Mouse (Mus musculus): ENCODE measurements around the gene Pvr. TPM values are rescaled to one million over a fixed set of nuclear protein-coding genes. Genes with fewer than 3 reads are reported as not detected.

Gene Pvr
- polyA plus RNA-seq, 1 experiment from 2014 or later, result 5.3 TPM

GRCm38 (mm10) chr7:19948956-19949355 lies 28.0 kb upstream of the Pvr start:
- Histone ChIP-seq H3K27me3 (no peaks in the 10 kb centered on the region), H3K9me3 (no peaks in the 10 kb centered on the region), H3K4me3 (replicated peaks) (no peak overlapping the region), H3K9ac (replicated peaks) (no peak overlapping the region), H3K27ac (no peak overlapping the region), H3K36me3 (no peaks in the 10 kb centered on the region), H3K4me1 (replicated peaks) (no peaks in the 10 kb centered on the region), H3K4me2 (replicated peaks) (no peak overlapping the region)
- 82% methylated on average over 12 of the region's 12 CpGs for WGBS
- no peak for ATAC-seq

GRCm38 (mm10) chr7:19945821-19946515 lies 25.0 kb upstream of the Pvr start:
- Histone ChIP-seq H3K9ac (replicated peaks) (no peak overlapping the region), H3K27ac (no peak overlapping the region), H3K9me3 (no peaks in the 10 kb centered on the region), H3K4me1 (replicated peaks) (no peaks in the 10 kb centered on the region), H3K4me2 (replicated peaks) (no peak overlapping the region), H3K36me3 (no peaks in the 10 kb centered on the region), H3K4me3 (replicated peaks) (no peak overlapping the region), H3K27me3 (no peaks in the 10 kb centered on the region)
- 91% methylated on average over 13 of the region's 13 CpGs for WGBS
- no peak for ATAC-seq

GRCm38 (mm10) chr7:19945201-19945600 lies 24.2 kb upstream of the Pvr start:
- H3K27ac ChIP-seq, result no peak overlapping the region
- 92% methylated on average over 5 of the region's 5 CpGs for WGBS
- no peak for ATAC-seq
- no peak overlapping the region for H3K9ac ChIP-seq (replicated peaks)
- H3K36me3 ChIP-seq, result no peaks in the 10 kb centered on the region
- H3K9me3 ChIP-seq, result no peaks in the 10 kb centered on the region
- no peaks in the 10 kb centered on the region for H3K27me3 ChIP-seq
- H3K4me2 ChIP-seq (replicated peaks), result no peak overlapping the region
- H3K4me3 ChIP-seq (replicated peaks), result no peak overlapping the region
- no peaks in the 10 kb centered on the region for H3K4me1 ChIP-seq (replicated peaks)

- Histone ChIP-seq H3K4me3 (replicated peaks) (no peak overlapping the region), H3K36me3 (no peaks in the 10 kb centered on the region), H3K9me3 (no peaks in the 10 kb centered on the region), H3K4me2 (replicated peaks) (no peak overlapping the region), H3K27ac (no peak overlapping the region), H3K9ac (replicated peaks) (no peak overlapping the region), H3K4me1 (replicated peaks) (no peaks in the 10 kb centered on the region), H3K27me3 (no peaks in the 10 kb centered on the region)
- 92% methylated on average over 8 of the region's 8 CpGs for WGBS
- no peak for ATAC-seq
Observed at GRCm38 (mm10) chr7:19944709-19945108, 23.7 kb upstream of the Pvr start.

- Histone ChIP-seq H3K27ac (no peak overlapping the region), H3K36me3 (no peaks in the 10 kb centered on the region), H3K9ac (replicated peaks) (no peak overlapping the region), H3K27me3 (no peaks in the 10 kb centered on the region), H3K4me2 (replicated peaks) (no peak overlapping the region), H3K4me1 (replicated peaks) (no peaks in the 10 kb centered on the region), H3K4me3 (replicated peaks) (no peak overlapping the region), H3K9me3 (no peaks in the 10 kb centered on the region)
- ATAC-seq, result no peak
- 46% methylated on average over 5 of the region's 6 CpGs for WGBS
Observed at GRCm38 (mm10) chr7:19940256-19940655, 19.3 kb upstream of the Pvr start.

- Histone ChIP-seq H3K4me1 (replicated peaks) (no peaks in the 10 kb centered on the region), H3K27ac (no peak overlapping the region), H3K4me3 (replicated peaks) (no peak overlapping the region), H3K9ac (replicated peaks) (no peak overlapping the region), H3K9me3 (no peaks in the 10 kb centered on the region), H3K4me2 (replicated peaks) (no peak overlapping the region), H3K36me3 (no peaks in the 10 kb centered on the region), H3K27me3 (no peaks in the 10 kb centered on the region)
- 62% methylated on average over 11 of the region's 12 CpGs for WGBS
- ATAC-seq, result no peak
Observed at GRCm38 (mm10) chr7:19939555-19940235, 18.7 kb upstream of the Pvr start.

GRCm38 (mm10) chr7:19937229-19937821 lies 16.4 kb upstream of the Pvr start:
- Histone ChIP-seq H3K4me3 (replicated peaks) (no peak overlapping the region), H3K9ac (replicated peaks) (no peak overlapping the region), H3K9me3 (no peaks in the 10 kb centered on the region), H3K27ac (no peak overlapping the region), H3K27me3 (no peaks in the 10 kb centered on the region; the same call in 1 of the 2 replicates), H3K4me1 (replicated peaks) (peaks cover 3% of the 10 kb centered on the region), H3K4me2 (replicated peaks) (no peak overlapping the region), H3K36me3 (no peaks in the 10 kb centered on the region)
- WGBS, result 89% methylated on average over 11 of the region's 11 CpGs
- no peak for ATAC-seq

GRCm38 (mm10) chr7:19935961-19936360 lies 15.0 kb upstream of the Pvr start:
- no peaks in the 10 kb centered on the region; the same call in 1 of the 2 replicates for H3K27me3 ChIP-seq
- no peaks in the 10 kb centered on the region for H3K36me3 ChIP-seq
- H3K4me1 ChIP-seq (replicated peaks), result peaks cover 3% of the 10 kb centered on the region
- H3K4me2 ChIP-seq (replicated peaks), result no peak overlapping the region
- no peaks in the 10 kb centered on the region for H3K9me3 ChIP-seq
- no peak overlapping the region for H3K9ac ChIP-seq (replicated peaks)
- no peak for ATAC-seq
- H3K4me3 ChIP-seq (replicated peaks), result no peak overlapping the region
- 89% methylated on average over 6 of the region's 6 CpGs for WGBS
- no peak overlapping the region for H3K27ac ChIP-seq

- no peak overlapping the region for H3K4me2 ChIP-seq (replicated peaks)
- 85% methylated on average over 20 of the region's 20 CpGs for WGBS
- no peak for ATAC-seq
Observed at GRCm38 (mm10) chr7:19935171-19935751, 14.3 kb upstream of the Pvr start.

GRCm38 (mm10) chr7:19932877-19933809 lies 12.2 kb upstream of the Pvr start:
- Histone ChIP-seq H3K4me1 (replicated peaks) (peaks cover 3% of the 10 kb centered on the region), H3K4me2 (replicated peaks) (peak overlapping the region; percentile 44), H3K4me3 (replicated peaks) (peak overlapping the region; percentile 21), H3K36me3 (no peaks in the 10 kb centered on the region), H3K9me3 (no peaks in the 10 kb centered on the region), H3K9ac (replicated peaks) (no peak overlapping the region), H3K27ac (no peak overlapping the region), H3K27me3 (no peaks in the 10 kb centered on the region; the same call in 1 of the 2 replicates)
- ATAC-seq, result peak; percentile 70
- WGBS, result 29% methylated on average over 21 of the region's 21 CpGs

More at GRCm38 (mm10) chr7:19935171-19935751, 14.3 kb upstream of the Pvr start:
- no peaks in the 10 kb centered on the region for H3K9me3 ChIP-seq
- H3K36me3 ChIP-seq, result no peaks in the 10 kb centered on the region
- H3K9ac ChIP-seq (replicated peaks), result no peak overlapping the region
- H3K4me1 ChIP-seq (replicated peaks), result peaks cover 3% of the 10 kb centered on the region
- H3K27ac ChIP-seq, result no peak overlapping the region
- no peak overlapping the region for H3K4me3 ChIP-seq (replicated peaks)
- no peaks in the 10 kb centered on the region; the same call in 1 of the 2 replicates for H3K27me3 ChIP-seq

GRCm38 (mm10) chr7:19932133-19932876 lies 11.3 kb upstream of the Pvr start:
- no peaks in the 10 kb centered on the region for H3K9me3 ChIP-seq
- peak; percentile 37; the same call in 1 of the 2 replicates for ATAC-seq
- peak overlapping the region; percentile 44; the same call in 1 of the 2 replicates for H3K4me2 ChIP-seq (replicated peaks)
- no peak overlapping the region for H3K9ac ChIP-seq (replicated peaks)
- no peak overlapping the region for H3K27ac ChIP-seq
- peaks cover 3% of the 10 kb centered on the region for H3K4me1 ChIP-seq (replicated peaks)
- no peaks in the 10 kb centered on the region for H3K36me3 ChIP-seq
- H3K4me3 ChIP-seq (replicated peaks), result no peak overlapping the region
- WGBS, result 28% methylated on average over 13 of the region's 13 CpGs
- H3K27me3 ChIP-seq, result no peaks in the 10 kb centered on the region; the same call in 1 of the 2 replicates

Data from midbrain, embryonic 13.5 days (tissue).